Mouse (Mus musculus) erythroblast, adult 5-6 weeks (primary cell): ENCODE results near the gene Krtap3-2. TPM values are rescaled to one million over a fixed set of nuclear protein-coding genes. Genes with fewer than 3 reads are reported as not detected.
"Not testable (repeated sequence)": the region's sequence is repeated elsewhere in the genome, so short reads cannot be mapped to it uniquely, and the experiment has no call there.

Experiments
- ATAC-seq: replicated peaks from 2 replicates; pipeline ENCODE4 v1.8.0; 2016; ENCODE audit warnings: moderate number of reproducible peaks, mild to moderate bottlenecking, moderate TSS enrichment, inconsistent platforms; ENCODE audit not compliant: poor library complexity, low FRiP score, severe bottlenecking
- total RNA-seq, 2 experiments: library from RNA; stranded (forward) in 1 of 2; stranded (reverse) in 1 of 2; fragments of 150-400 nt in 1 of 2; fragments of 200-764, 138-1000 nt in 1 of 2; gene quantifications; 2 replicates each; pipeline versions ENCODE4 v1.2.3 to v1.2.4; 2015 to 2017; ENCODE audit warnings: low replicate concordance in 2 of 2

Gene Krtap3-2
- total RNA-seq (2015; ENCODE audit: low replicate concordance) (not detected in 2 replicates), total RNA-seq (2017; ENCODE audit: low replicate concordance) (not detected in 2 replicates)

- no peak for ATAC-seq
Observed at GRCm38 (mm10) chr11:99556753-99557152, at the start of gene Krtap3-2. Gene Krtap3-2 (minus strand): TSS chr11:99556853.

- ATAC-seq = not testable (repeated sequence)
Observed at GRCm38 (mm10) chr11:99603208-99603607, 46.6 kb upstream of the Krtap3-2 start, which contains the start of gene Gm11938. Gene Gm11938 (minus strand): TSS chr11:99603308.

GRCm38 (mm10) chr11:99597742-99598141 is 41.1 kb upstream of the Krtap3-2 start, which contains the start of gene Krtap9-3:
Gene Krtap9-3 (minus strand): TSS chr11:99598105.
- ATAC-seq = not testable (repeated sequence)

GRCm38 (mm10) chr11:99590981-99591380 is 34.3 kb upstream of the Krtap3-2 start, which contains the start of gene Krtap1-3:
Gene Krtap1-3 (minus strand): TSS chr11:99591339.
- ATAC-seq = no peak

GRCm38 (mm10) chr11:99585096-99585495 is 28.4 kb upstream of the Krtap3-2 start:
- no peak for ATAC-seq

GRCm38 (mm10) chr11:99583245-99583704 is 26.6 kb upstream of the Krtap3-2 start, which contains the start of gene Krtap1-4:
Gene Krtap1-4 (minus strand): TSS chr11:99583654.
- no peak for ATAC-seq

GRCm38 (mm10) chr11:99581564-99581963 is 24.9 kb upstream of the Krtap3-2 start:
- ATAC-seq = no peak

GRCm38 (mm10) chr11:99581051-99581450 is 24.4 kb upstream of the Krtap3-2 start:
- ATAC-seq = no peak

- no peak for ATAC-seq
Observed at GRCm38 (mm10) chr11:99580636-99581035, 24.0 kb upstream of the Krtap3-2 start, which contains the start of gene Krtap1-5. Gene Krtap1-5 (minus strand): TSS chr11:99581016.

GRCm38 (mm10) chr11:99574106-99574505 is 17.5 kb upstream of the Krtap3-2 start:
- peak; percentile 70 for ATAC-seq

GRCm38 (mm10) chr11:99573164-99573563 is 16.5 kb upstream of the Krtap3-2 start:
- no peak for ATAC-seq

GRCm38 (mm10) chr11:99566530-99566929 is 9.9 kb upstream of the Krtap3-2 start, which contains the start of gene Krtap3-1:
Gene Krtap3-1 (minus strand): TSS chr11:99566630.
- no peak for ATAC-seq

GRCm38 (mm10) chr11:99562580-99562979 is 5.9 kb upstream of the Krtap3-2 start:
- no peak for ATAC-seq

- no peak for ATAC-seq
Observed at GRCm38 (mm10) chr11:99559366-99559765, 2.7 kb upstream of the Krtap3-2 start, which contains the start of gene Gm11939. Gene Gm11939 (minus strand): TSS chr11:99559466.

- no peak for ATAC-seq
Observed at GRCm38 (mm10) chr11:99557976-99558745, 1.5 kb upstream of the Krtap3-2 start.

- ATAC-seq = no peak
Observed at GRCm38 (mm10) chr11:99556195-99556594, 458 bp downstream of the Krtap3-2 start.

GRCm38 (mm10) chr11:99550765-99551164 is 5.9 kb downstream of the Krtap3-2 start, which contains the start of gene Krtap3-3:
Gene Krtap3-3 (minus strand): TSS chr11:99550865.
- no peak for ATAC-seq

- ATAC-seq = no peak
Observed at GRCm38 (mm10) chr11:99547892-99548291, 8.8 kb downstream of the Krtap3-2 start.

- ATAC-seq = no peak
Observed at GRCm38 (mm10) chr11:99539721-99540120, 16.9 kb downstream of the Krtap3-2 start.

GRCm38 (mm10) chr11:99521288-99521860 is 35.3 kb downstream of the Krtap3-2 start, which contains the start of gene Krt39:
Gene Krt39 (minus strand): TSS chr11:99521338.
- no peak for ATAC-seq
